18 mouse cellular contexts compared by ENCODE assay signal in the genomic region with DNA sequence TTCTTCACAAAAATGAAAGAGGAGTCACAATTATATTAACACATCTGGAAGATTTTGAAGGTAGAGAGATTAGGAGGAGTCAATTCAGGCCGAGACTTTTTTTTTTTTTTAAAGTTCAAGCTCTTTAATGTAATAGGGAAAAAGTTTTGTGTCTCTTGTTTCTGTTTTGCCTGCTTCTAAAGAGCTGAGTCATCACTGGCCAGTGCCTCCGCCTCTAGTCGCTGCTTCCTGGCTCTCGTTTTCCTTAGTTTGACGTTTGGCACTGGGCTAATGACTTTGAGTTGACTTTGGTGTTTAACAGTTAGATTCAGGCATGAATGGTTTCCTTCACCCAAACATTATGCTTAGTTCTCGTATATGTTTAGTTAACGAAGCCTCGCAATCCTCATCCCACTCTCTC.
"Had no signal": no experiment of that assay in that cellular context is flagged by ENCODE, and none has a peak within 500 bp of the region (broad histone marks: within the 10 kb centered on the region; RNA-seq: fewer than 3 reads in every experiment).

No protein-coding gene starts in this region.

- H3K36me3 ChIP-seq: limb, embryonic 10.5 days; limb, embryonic 13.5 days; liver, embryonic 13.5 days; lung, embryonic 15.5 days had no signal

- H3K27ac ChIP-seq: kidney, postnatal 0 days; layer of hippocampus, adult 2 months; limb, embryonic 10.5 days; limb, embryonic 13.5 days; liver, embryonic 13.5 days; lung, embryonic 15.5 days; stomach, postnatal 0 days had no signal

- H3K9me3 ChIP-seq: limb, embryonic 10.5 days; limb, embryonic 13.5 days; liver, embryonic 13.5 days; lung, embryonic 15.5 days had no signal

- H3K27me3 ChIP-seq: limb, embryonic 13.5 days; liver, embryonic 13.5 days; lung, embryonic 15.5 days had no signal

- H3K4me1 ChIP-seq: limb, embryonic 10.5 days; limb, embryonic 13.5 days; liver, embryonic 13.5 days; lung, embryonic 15.5 days had no signal

- H3K4me2 ChIP-seq: limb, embryonic 13.5 days; liver, embryonic 13.5 days; lung, embryonic 15.5 days; midbrain, embryonic 11.5 days had no signal

- DNase-seq: kidney, adult 2 months; kidney, postnatal 25 days; layer of hippocampus, adult 9-11 months; liver; liver, embryonic 13.5 days; lung, postnatal 10 days; lung, postnatal 36 days; midbrain, embryonic 14.5 days; right cerebral cortex, postnatal 14 days; right cerebral cortex, postnatal 4 days; thymus, postnatal 25 days had no signal

- H3K4me3 ChIP-seq: layer of hippocampus, adult 2 months; limb, embryonic 10.5 days; limb, embryonic 13.5 days; liver, embryonic 13.5 days; lung, embryonic 15.5 days had no signal

- H3K9ac ChIP-seq: limb, embryonic 13.5 days; liver, embryonic 13.5 days; lung, embryonic 15.5 days had no signal
